Mouse (Mus musculus) megakaryocyte-erythroid progenitor cell, adult 5-6 weeks (primary cell): ENCODE data around the gene Dtx4. TPM values are rescaled to one million over a fixed set of nuclear protein-coding genes. Genes with fewer than 3 reads are reported as not detected.

Source experiments
- ATAC-seq: replicated peaks from 2 replicates; pipeline ENCODE4 v1.8.0; 2016; ENCODE audit warnings: mild to moderate bottlenecking, inconsistent platforms; ENCODE audit not compliant: severe bottlenecking, poor library complexity, low FRiP score, low TSS enrichment
- total RNA-seq, 2 experiments: library from RNA; stranded (forward) in 1 of 2; stranded (reverse) in 1 of 2; fragments of 200-1000, 215-1000 nt in 1 of 2; fragments of >200 nt in 1 of 2; fragmentation: Nextera tagmentation in 1 of 2; gene quantifications; 2 replicates each; pipeline ENCODE4 v1.2.3; 2014 to 2017

The Dtx4 gene
- total RNA-seq, 2 experiments from 2014 or later: not detected

DNA sequence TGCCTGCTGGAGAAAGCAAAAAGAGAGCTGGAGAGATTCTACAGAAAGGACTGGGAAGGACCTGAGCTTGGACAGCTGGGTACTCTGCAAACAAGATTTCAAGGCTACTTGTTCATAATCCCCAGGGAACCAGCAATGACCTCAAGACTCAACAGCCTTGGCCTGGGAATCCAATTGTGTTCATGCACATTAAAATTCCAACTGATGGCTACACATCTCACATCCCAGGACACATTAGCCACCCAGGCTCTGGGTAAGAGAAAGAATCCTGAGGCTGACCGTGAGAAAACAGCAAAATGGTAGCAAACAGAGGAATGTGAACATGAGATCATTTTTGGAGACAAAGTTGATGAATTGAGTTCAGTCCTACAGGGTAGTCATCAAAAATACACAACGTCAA lies 5.0 kb downstream of the Dtx4 start:
- ATAC-seq: no peak

GRCm38 (mm10) chr19:12494972-12495535 lies 6.2 kb downstream of the Dtx4 start:
- no peak for ATAC-seq

GRCm38 (mm10) chr19:12494187-12494458 lies 7.1 kb downstream of the Dtx4 start:
- ATAC-seq: no peak

- no peak for ATAC-seq
Observed at GRCm38 (mm10) chr19:12493453-12494186, 7.6 kb downstream of the Dtx4 start.

GRCm38 (mm10) chr19:12491636-12492035 lies 9.6 kb downstream of the Dtx4 start:
- no peak for ATAC-seq

DNA sequence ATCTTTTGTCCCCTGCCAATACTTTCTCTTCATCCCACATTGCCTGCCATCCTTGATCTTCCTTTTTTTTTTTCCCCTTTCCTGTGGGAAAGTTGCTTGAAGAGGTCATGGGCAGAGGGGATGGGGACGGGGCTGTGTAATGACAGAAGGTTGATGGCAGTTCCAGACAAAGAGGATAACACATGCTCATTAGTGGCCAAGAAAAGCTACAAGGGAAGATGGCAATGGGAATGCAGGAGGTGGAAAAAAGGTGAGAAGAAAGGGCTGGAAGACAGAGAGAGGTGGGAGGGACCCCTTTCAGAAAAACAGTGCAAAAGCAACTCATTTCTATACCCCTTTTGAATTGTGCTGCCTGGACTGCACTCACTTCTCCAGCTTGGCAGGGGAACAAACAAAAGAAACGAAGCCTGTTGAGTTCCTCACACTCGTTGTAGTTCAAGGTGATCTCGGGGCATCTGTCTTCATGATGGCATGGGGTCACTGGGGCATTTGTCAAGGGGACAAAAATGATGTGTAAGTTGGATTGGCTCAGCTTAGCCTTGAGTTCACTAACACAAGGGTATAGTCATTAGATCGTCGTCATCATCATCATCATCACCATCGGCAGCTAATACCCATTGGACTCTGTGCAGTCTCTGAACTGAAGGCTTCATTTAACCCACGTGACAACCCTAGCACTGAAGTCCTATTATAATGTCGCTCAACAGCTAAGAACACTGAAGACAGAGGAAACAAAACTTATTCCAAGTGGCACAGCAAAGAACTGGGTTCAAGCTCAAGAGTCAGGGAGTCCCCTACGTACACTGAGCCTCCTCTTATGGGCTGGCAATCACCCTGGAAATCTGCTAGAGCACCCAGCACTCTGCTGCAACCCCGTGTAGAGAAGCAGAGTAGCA lies 11.3 kb downstream of the Dtx4 start:
- no peak for ATAC-seq

DNA sequence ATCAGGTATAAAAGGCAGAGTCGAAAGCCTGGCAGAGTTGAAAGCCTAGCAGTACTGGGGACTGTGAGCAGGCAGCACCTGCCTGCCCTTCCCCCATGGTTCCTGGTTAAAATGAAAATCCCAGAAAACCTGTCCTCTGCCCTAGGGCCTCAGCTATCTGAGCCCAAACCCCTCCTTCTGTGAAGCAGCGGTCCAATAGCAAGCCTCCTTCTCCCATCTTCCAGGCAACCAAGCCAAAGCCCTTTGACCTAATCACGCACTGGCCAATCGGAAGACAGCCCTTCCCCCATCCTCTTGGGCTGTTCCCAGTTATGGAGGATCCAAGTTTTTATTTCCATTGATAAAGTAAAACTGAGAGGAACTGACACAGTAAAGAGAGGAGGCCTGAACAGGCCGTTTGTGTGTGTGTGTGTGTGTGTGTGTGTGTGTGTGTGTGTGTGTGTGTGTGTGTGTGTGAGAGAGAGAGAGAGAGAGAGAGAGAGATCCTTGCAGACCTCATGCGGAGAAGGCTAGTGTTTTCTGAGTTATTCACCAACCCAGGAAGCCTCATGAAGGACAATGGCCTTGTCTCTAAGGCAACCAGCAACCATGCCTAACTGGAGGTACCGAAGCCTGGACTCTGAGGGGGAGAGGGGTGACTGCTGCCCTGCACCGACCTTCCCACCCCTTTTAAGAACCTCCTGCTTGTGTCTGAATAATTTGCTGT lies 12.1 kb downstream of the Dtx4 start:
- no peak for ATAC-seq

DNA sequence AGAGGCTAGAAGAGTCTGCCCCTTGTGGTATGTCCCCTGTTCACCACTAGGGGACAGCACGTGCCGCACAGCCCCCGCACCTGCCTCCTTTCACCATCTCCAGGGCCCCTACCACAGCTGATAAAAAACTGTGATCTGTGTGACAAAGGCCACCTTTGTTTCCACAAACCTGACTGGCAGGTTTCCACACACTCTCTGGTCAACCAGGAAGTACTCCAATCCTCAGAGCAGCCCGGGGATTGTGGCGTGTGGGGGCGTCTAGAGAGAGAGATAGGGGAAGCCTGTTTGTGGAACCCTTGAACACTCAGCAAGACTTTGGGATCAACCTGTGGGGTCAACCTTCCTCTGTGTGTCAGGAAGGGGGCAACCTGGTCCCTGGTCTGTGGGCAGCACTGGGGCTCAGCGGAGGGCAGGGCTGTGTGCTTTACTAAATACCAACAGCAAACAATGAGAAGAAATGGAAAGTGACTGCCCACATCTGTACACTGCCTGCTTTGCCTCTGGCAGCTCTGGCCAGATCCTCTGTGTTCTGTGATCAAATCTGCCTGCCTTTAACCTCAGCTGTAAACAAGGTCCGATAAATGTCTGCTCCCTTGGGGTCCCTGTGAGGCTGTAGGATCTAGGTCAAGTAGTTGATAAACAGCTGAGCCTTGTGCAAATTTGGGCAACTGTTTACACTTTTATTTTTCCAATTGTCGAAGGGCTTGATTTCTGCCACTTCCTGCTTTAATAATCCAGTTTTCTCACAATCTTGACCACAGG lies 12.9 kb downstream of the Dtx4 start:
- peak; percentile 93 for ATAC-seq

GRCm38 (mm10) chr19:12487511-12488204 lies 13.6 kb downstream of the Dtx4 start:
- ATAC-seq: no peak

DNA sequence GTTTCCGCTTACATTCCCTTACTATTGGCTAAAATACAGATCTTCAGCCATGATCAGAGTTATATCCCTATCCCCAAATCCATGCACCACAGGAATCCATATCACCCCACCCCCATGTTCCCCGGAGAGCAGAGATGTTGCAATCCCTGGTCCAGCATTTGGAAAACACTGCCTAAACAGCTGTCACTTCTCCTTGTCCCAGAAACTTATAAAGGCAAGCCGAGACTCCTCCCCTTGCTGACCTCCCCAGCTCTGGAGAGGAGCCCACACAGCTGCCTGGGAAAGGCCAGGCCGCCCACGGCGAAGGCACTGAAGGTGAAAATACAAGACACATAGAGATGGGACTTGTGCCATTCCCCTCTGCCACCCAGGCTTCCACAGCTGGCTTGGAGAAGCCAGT lies 14.4 kb downstream of the Dtx4 start:
- ATAC-seq: no peak

DNA sequence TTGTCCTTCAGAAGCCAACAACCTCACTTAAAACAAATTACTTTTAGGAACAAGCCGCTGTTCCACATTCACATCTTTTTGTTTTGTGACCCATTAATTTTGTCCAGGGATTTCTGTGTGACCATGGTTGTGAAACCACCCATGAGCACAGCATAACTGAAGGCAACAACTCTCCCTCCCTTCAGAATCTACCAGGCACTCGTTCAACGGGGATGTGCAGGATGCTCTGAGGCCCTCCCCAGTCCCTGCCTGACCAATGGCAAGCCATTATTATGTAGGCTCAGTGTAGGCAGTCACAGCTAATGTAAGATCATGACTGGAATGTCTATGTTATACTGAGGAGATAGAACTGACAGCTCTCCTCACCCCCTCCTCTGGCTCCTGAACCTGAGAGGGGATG lies 15.6 kb downstream of the Dtx4 start:
- no peak for ATAC-seq

DNA sequence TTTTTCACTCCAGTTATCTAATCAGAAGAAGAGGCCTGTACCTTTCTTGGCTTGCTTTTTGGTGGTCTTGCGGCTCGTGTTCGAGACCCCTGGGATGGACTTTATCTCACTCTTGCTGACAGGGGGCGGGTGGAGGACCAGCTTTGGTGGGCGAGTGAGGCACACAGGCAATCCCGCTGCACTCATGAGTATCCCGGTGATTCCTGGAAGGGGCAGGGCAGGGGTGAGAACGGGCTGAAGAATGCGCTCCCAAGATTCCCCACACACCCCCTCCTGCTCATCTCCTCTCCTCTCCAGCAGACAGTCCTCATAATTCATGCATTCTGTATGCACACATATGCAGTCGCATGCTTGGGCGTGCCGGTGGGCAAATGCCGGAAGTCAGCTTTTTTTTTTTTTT lies 16.0 kb downstream of the Dtx4 start:
- ATAC-seq: no peak

DNA sequence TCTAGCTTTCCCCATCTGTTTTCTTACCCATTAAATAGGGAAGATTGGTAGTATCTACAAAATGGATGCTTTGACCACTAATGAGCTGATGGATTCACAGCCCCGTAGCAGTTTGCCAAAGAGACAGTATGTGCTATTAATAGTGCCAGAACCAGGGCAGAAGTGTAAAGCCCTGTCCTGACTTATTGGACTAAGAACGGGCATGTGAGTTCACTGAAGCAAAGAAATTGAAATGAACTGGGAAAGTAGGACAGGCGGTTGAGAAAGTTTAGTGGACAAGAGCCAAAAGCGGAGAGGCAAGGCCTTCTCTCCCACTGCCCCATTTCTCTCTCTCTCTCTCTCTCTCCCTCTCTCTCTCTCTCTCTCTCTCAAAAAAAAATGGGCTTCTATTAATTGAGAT lies 17.0 kb downstream of the Dtx4 start:
- ATAC-seq: no peak

DNA sequence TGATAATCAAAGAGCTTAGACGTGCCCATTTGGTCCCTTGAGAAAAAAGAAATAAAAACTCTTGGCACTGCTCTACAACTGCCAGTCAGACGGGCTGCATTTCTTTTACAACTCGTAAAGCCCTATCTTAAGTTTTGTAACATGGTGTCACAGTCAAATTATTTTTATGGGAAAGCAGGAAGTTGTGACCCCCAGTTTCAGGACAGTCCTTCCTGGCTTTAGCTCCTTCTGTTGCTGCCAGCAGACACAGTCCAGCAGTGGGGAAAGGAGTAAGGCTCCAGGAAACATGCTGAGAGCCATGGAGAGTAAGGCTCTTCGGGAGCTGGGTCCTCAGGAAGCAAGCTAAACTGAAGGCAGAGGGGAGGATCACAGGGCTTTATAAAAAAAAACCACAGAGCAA lies 17.5 kb downstream of the Dtx4 start:
- ATAC-seq: no peak

DNA sequence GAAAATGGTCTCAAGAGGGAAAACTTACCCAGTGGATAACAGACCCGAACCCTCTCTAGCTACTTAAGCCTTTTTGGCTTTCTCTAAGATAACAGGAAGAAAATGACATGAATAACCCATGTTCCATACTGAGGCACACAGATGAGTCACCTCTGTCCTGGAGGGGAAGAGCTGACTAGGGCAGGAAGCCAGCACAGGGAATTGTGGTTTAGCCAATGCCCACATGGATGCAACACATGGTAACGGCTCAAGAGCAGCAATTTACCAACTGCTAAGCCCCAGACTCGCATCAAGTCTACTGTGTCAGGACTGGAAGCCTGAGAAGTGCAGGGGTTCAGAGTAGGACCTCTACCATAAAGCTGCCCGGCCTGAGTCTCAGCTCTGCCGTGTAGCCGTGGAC lies 22.9 kb downstream of the Dtx4 start:
- no peak for ATAC-seq

- ATAC-seq: no peak
Observed at GRCm38 (mm10) chr19:12476721-12477270, 24.5 kb downstream of the Dtx4 start.

DNA sequence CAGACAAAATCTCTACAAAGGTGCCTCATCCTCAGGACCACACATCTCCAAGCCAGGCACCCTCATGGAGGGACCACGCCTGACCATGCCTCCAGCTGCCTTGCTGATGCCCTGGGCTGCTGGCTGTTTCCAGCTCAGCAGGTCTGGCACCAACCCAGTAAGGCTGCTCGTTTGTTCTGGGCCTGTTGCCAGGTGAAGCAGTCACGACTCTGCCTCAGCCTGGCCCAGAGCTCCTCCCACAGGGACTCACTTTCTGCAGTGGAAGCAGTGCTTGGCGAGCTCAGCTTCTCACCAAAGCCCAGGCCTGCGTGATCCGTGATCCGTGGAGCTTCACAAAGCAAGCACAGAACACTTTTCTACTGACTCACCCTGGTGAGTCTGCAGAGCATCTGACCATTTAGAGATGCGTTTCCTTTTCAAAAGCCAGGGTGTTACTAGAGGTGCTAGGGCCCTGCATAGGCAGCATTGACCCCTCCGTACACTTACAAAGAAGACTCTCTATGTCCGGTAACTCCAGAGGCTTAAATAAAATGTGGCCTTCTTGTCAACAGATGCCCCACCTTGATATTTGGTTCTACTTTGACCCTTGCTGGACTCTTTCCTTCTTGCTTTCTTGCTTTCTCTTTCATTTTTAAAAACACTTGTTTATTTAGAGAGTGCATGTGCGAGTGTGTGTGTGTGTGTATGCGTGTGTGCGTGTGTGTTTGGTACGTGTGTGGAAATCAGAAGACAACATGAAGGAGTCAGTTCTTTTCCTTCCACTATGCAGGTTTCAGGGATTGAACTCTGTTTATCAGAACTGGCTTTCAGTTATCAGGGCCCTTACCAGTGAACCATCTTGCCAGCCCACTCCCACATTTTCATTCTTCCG lies 25.6 kb downstream of the Dtx4 start:
- ATAC-seq: peak; percentile 98

DNA sequence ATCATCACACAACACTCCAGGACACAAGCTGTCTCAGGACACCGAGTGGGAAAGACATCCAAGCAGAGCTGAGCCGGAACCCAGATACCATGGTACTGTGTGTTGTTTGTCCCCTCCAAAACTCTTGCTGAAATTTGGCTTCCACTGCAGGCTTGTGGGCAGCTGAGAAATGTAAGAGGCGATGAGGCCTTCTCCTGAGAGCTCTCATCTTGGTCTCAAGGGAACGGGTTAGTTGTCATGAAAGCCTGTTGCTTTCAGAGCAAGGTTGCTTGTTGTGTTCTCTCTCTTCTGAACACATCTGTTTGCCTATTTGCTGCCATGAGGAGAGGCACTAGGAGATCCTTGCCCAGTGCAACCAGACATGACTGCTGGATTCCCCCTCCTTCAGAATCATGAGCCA lies 27.3 kb downstream of the Dtx4 start:
- ATAC-seq: no peak
